Mouse (Mus musculus): ENCODE data around the gene Tead1. TPM values are rescaled to one million over a fixed set of nuclear protein-coding genes. Genes with fewer than 3 reads are reported as not detected.

The Tead1 gene
- polyA plus RNA-seq, 1 experiment from 2014 or later, result 13.9 TPM

DNA sequence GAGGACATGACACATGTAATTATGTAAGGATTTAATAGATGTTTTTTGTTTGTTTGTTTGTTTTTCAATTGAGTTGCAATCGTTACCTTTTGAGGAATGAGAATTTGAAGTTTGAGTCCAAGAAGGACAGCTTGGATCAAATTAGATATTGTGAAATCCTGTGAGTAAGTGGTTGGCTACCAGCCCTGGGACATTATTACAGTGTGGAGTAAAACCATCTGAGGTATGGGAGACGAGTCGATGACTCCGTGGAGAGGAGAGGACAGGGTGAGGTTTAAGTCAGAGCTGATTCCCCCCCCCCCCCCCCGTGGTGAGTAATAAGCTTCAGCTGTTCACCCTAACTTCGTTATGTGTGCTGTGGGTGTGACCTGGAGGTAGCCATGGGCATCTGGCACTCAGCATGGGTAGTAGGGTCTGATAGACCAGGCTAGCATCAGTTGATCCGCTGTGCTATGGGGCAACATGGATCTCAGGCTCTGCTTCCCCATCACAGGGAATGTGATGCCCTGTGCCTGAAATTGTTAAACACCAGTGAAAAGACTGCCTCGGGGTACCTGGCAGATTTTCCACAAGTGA lies 134.7 kb downstream of the Tead1 start:
- Histone ChIP-seq H3K9ac (ENCODE audit: low read length) (no peak overlapping the region), H3K27ac (replicated peaks) (no peak overlapping the region), H3K36me3 (ENCODE audit: control insufficient read depth, insufficient read depth, low read length) (no peaks in the 10 kb centered on the region), H3K4me2 (replicated peaks; ENCODE audit: low read depth) (no peak overlapping the region), H3K4me1 (replicated peaks; ENCODE audit: control insufficient read depth, insufficient read depth) (no peaks in the 10 kb centered on the region), H3K4me3 (ENCODE audit: low read depth, low read length) (no peak overlapping the region), H3K9me3 (ENCODE audit: control insufficient read depth, low read length) (no peaks in the 10 kb centered on the region), H3K27me3 (ENCODE audit: control insufficient read depth, insufficient read depth, low read length) (no peaks in the 10 kb centered on the region)
- WGBS, result 59% methylated on average over 7 of the region's 8 CpGs
- DNase-seq (ENCODE audit: low spot score) (no peak), ATAC-seq (ENCODE audit: low FRiP score, low TSS enrichment) (peak; percentile 64)
- TF ChIP-seq EP300 (optimal IDR thresholded peaks at IDR 0.05) (no peak), CTCF (IDR thresholded peaks at IDR 0.05; ENCODE audit: low read depth) (no peak)

DNA sequence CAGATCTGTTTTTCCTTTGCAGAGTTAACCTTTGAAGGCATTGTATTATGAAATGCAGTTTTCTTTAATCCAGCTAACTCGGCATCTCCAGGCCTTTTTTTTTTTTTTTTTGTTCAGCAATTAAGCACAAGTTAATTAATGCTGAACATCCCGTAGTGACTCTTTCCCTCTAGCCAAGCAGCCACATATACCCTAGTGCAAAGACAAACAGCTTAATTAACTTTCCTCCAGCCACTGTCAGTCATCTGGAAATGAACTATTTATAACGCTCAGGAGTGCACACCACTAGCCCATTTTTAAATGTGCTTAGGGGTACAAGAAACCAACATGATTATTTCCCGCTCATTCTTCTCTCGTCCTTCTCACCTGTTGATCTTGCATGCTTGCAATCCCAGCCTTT lies 136.9 kb downstream of the Tead1 start:
- no peak overlapping the region for H3K27ac ChIP-seq (replicated peaks)
- no peak overlapping the region for H3K4me3 ChIP-seq (ENCODE audit: low read depth, low read length)
- no peak for ATAC-seq (ENCODE audit: low FRiP score, low TSS enrichment)
- WGBS, result 78% methylated on average over 5 of the region's 5 CpGs
- no peaks in the 10 kb centered on the region for H3K27me3 ChIP-seq (ENCODE audit: control insufficient read depth, insufficient read depth, low read length)
- H3K4me2 ChIP-seq (replicated peaks; ENCODE audit: low read depth), result no peak overlapping the region
- DNase-seq (ENCODE audit: low spot score), result no peak
- H3K9ac ChIP-seq (ENCODE audit: low read length), result no peak overlapping the region
- no peaks in the 10 kb centered on the region for H3K36me3 ChIP-seq (ENCODE audit: control insufficient read depth, insufficient read depth, low read length)
- TF ChIP-seq EP300 (optimal IDR thresholded peaks at IDR 0.05), result no peak
- TF ChIP-seq CTCF (IDR thresholded peaks at IDR 0.05; ENCODE audit: low read depth), result no peak
- H3K9me3 ChIP-seq (ENCODE audit: control insufficient read depth, low read length), result no peaks in the 10 kb centered on the region
- no peaks in the 10 kb centered on the region for H3K4me1 ChIP-seq (replicated peaks; ENCODE audit: control insufficient read depth, insufficient read depth)

DNA sequence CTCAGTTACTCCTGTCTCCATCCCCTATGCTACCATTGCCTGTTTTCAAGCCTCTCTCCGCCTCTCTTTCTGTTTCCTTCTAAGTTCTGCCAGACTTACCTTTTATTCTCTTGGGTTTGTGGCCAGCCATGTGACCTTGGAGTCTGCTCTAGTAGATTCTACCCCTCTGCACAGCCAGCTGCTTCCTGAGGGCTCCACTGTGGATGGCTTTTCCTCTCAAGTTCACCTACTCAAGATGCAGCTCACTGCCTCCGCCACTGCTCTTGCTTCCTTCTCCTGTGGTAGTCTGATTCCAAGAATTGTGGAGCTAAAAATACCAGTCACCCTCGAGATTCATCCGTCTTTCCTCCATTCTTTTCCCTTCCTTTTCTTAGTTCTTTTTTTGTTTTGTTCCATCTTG lies 140.7 kb downstream of the Tead1 start:
- H3K4me3 ChIP-seq (ENCODE audit: low read depth, low read length), result no peak overlapping the region
- TF ChIP-seq EP300 (optimal IDR thresholded peaks at IDR 0.05), result no peak
- no peak for TF ChIP-seq CTCF (IDR thresholded peaks at IDR 0.05; ENCODE audit: low read depth)
- H3K27me3 ChIP-seq (ENCODE audit: control insufficient read depth, insufficient read depth, low read length), result no peaks in the 10 kb centered on the region
- WGBS, result 57% methylated on average over 4 of the region's 4 CpGs
- 0 out of 2 replicates have a peak overlapping the region, but pooled peaks have one; percentile 4 for H3K27ac ChIP-seq (replicated peaks)
- H3K9me3 ChIP-seq (ENCODE audit: control insufficient read depth, low read length), result no peaks in the 10 kb centered on the region
- ATAC-seq (ENCODE audit: low FRiP score, low TSS enrichment), result no peak
- no peak overlapping the region for H3K4me2 ChIP-seq (replicated peaks; ENCODE audit: low read depth)
- H3K36me3 ChIP-seq (ENCODE audit: control insufficient read depth, insufficient read depth, low read length), result no peaks in the 10 kb centered on the region
- no peak for DNase-seq (ENCODE audit: low spot score)
- H3K9ac ChIP-seq (ENCODE audit: low read length), result no peak overlapping the region
- H3K4me1 ChIP-seq (replicated peaks; ENCODE audit: control insufficient read depth, insufficient read depth), result 0 out of 2 replicates have a peak, but pooled peaks cover 2% of the 10 kb centered on the region

DNA sequence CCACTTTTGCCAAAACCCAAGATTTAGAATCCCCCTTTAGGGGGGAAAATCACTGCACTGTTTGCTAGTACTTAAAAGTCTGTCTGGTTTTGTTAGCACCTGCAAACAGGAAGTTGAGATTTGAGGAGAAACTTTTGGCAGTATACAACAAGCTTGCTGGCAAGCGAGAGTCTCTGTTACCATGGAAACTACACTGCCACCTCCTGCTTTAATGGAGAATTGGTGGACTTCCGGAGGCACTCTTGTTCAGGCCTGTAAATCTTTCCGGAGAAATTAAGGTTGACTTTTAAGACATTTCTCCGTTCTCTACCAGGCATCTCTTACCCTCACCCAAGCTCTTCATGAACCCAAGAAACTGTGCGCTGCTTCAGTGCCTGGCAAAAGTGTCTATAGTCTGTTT lies 143.8 kb downstream of the Tead1 start:
- ATAC-seq (ENCODE audit: low FRiP score, low TSS enrichment) (no peak), DNase-seq (ENCODE audit: low spot score) (peak; percentile 20)
- TF ChIP-seq EP300 (optimal IDR thresholded peaks at IDR 0.05) (no peak), CTCF (IDR thresholded peaks at IDR 0.05; ENCODE audit: low read depth) (peak; percentile 23; the same call in 1 of the 2 replicates)
- Histone ChIP-seq H3K27me3 (ENCODE audit: control insufficient read depth, insufficient read depth, low read length) (no peaks in the 10 kb centered on the region), H3K4me3 (ENCODE audit: low read depth, low read length) (no peak overlapping the region), H3K9me3 (ENCODE audit: control insufficient read depth, low read length) (no peaks in the 10 kb centered on the region), H3K9ac (ENCODE audit: low read length) (no peak overlapping the region), H3K4me1 (replicated peaks; ENCODE audit: control insufficient read depth, insufficient read depth) (peaks cover 19% of the 10 kb centered on the region), H3K27ac (replicated peaks) (peak overlapping the region; percentile 41), H3K4me2 (replicated peaks; ENCODE audit: low read depth) (peak overlapping the region; percentile 11; the same call in 1 of the 2 replicates), H3K36me3 (ENCODE audit: control insufficient read depth, insufficient read depth, low read length) (no peaks in the 10 kb centered on the region)
- WGBS, result 15% methylated on average over 5 of the region's 5 CpGs

DNA sequence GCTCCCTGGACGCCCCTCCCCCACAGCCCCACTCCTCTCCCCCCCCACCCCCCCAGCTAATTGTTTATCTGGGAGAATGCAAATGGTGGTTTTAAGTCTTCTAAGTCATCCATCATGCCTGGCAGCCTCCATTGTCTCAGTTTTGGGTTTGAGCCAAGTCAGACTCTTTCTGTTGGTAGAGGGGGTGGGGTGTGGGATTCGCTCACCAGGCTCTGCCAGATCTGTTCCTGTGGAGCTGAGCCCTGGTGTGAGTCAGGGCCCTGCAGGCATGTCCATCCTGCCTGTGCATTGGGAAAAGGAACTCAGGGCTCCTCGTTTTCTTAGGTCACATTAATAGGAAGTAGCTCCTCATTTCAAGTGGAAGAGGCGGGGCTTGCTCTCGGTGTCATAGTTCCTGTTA lies 144.5 kb downstream of the Tead1 start:
- peak; percentile 31 for TF ChIP-seq EP300 (optimal IDR thresholded peaks at IDR 0.05)
- TF ChIP-seq CTCF (IDR thresholded peaks at IDR 0.05; ENCODE audit: low read depth), result no peak
- Histone ChIP-seq H3K36me3 (ENCODE audit: control insufficient read depth, insufficient read depth, low read length) (no peaks in the 10 kb centered on the region), H3K27ac (replicated peaks) (peak overlapping the region; percentile 41), H3K27me3 (ENCODE audit: control insufficient read depth, insufficient read depth, low read length) (no peaks in the 10 kb centered on the region), H3K4me3 (ENCODE audit: low read depth, low read length) (no peak overlapping the region), H3K4me2 (replicated peaks; ENCODE audit: low read depth) (peak overlapping the region; percentile 11), H3K9ac (ENCODE audit: low read length) (no peak overlapping the region), H3K9me3 (ENCODE audit: control insufficient read depth, low read length) (no peaks in the 10 kb centered on the region), H3K4me1 (replicated peaks; ENCODE audit: control insufficient read depth, insufficient read depth) (peaks cover 22% of the 10 kb centered on the region)
- ATAC-seq (ENCODE audit: low FRiP score, low TSS enrichment) (peak; percentile 87), DNase-seq (ENCODE audit: low spot score) (peak; percentile 87)
- 2% methylated on average over 5 of the region's 5 CpGs for WGBS

DNA sequence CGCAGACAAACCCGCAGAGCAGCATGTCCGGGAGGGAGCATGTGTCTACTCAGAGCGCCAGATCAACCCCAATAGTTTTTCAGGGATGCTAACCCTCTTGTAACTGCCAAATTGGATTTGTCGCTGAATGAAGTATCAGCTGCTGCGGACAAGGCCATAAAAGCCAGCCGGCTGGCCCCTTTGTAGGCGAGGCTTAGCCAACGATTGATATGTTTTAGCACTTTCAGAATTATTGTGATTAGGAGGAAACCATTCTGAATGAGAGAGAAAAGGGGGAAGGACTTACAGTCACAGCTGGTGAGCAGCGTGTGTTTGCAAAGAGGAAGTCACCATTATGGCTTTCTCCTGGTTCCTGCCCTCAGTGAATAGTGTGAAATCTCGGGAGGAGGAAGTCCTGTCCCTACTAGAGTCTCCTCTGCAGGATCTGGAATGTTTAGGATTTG lies 146.2 kb downstream of the Tead1 start:
- no peaks in the 10 kb centered on the region for H3K36me3 ChIP-seq (ENCODE audit: control insufficient read depth, insufficient read depth, low read length)
- H3K4me1 ChIP-seq (replicated peaks; ENCODE audit: control insufficient read depth, insufficient read depth), result peaks cover 22% of the 10 kb centered on the region
- no peak overlapping the region for H3K4me3 ChIP-seq (ENCODE audit: low read depth, low read length)
- no peak for TF ChIP-seq EP300 (optimal IDR thresholded peaks at IDR 0.05)
- no peak for TF ChIP-seq CTCF (IDR thresholded peaks at IDR 0.05; ENCODE audit: low read depth)
- DNase-seq (ENCODE audit: low spot score) (peak; percentile 42), ATAC-seq (ENCODE audit: low FRiP score, low TSS enrichment) (0 out of 2 replicates have a peak, but pooled peaks have one; percentile 3)
- peak overlapping the region; percentile 90 for H3K27ac ChIP-seq (replicated peaks)
- H3K4me2 ChIP-seq (replicated peaks; ENCODE audit: low read depth), result peak overlapping the region; percentile 5
- WGBS, result 11% methylated on average over 11 of the region's 11 CpGs
- no peak overlapping the region for H3K9ac ChIP-seq (ENCODE audit: low read length)
- H3K27me3 ChIP-seq (ENCODE audit: control insufficient read depth, insufficient read depth, low read length), result no peaks in the 10 kb centered on the region
- no peaks in the 10 kb centered on the region for H3K9me3 ChIP-seq (ENCODE audit: control insufficient read depth, low read length)
